Mouse (Mus musculus): ENCODE measurements around the gene Lmf1. TPM values are rescaled to one million over a fixed set of nuclear protein-coding genes. Genes with fewer than 3 reads are reported as not detected.

Lmf1 gene
- polyA plus RNA-seq (2012; rRNA removed): 15.8 and 22.4 TPM in 2 replicates

DNA sequence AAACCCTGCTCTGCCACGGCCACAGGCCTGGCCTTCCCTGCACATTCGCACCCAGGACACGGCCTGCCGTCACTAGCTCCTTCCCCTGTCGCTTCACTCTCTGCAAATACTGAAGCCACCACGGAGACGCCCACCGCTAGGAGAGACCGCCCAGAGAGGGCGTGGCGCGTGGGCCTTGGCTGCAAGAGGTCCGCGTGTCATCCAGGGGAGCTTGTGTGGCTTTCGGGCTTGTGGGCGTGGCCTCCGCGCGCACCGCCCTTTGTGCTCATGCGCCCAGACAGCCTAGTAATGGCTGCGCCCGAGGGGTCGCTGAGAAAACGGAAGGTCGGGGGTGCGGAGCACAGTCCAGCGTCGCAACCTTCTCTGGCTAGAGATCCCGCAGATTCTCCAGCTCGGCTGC, at the start of gene Lmf1:
Gene Lmf1 (plus strand): TSS at position 166 of the 400 bp plus-strand sequence.
- Histone ChIP-seq H3K4me1 (ENCODE audit: control insufficient read depth, insufficient read depth, low read length) (peaks cover 4% of the 10 kb centered on the region; the same call in 1 of the 2 replicates), H3K4me3 (replicated peaks; ENCODE audit: extremely low read depth, low read depth, low read length) (peak within 1 kb of the TSS; percentile 67)
- TF ChIP-seq POLR2A (IDR thresholded peaks at IDR 0.05; ENCODE audit: borderline replicate concordance, extremely low read depth, low read depth, low read length) (peak; percentile 78; the same call in 1 of the 2 replicates), CTCF (IDR thresholded peaks at IDR 0.05; ENCODE audit: insufficient read depth, low read length) (no peak)
- DNase-seq: peak; percentile 94
- under 1% methylated on average over 31 of the region's 31 CpGs for WGBS

DNA sequence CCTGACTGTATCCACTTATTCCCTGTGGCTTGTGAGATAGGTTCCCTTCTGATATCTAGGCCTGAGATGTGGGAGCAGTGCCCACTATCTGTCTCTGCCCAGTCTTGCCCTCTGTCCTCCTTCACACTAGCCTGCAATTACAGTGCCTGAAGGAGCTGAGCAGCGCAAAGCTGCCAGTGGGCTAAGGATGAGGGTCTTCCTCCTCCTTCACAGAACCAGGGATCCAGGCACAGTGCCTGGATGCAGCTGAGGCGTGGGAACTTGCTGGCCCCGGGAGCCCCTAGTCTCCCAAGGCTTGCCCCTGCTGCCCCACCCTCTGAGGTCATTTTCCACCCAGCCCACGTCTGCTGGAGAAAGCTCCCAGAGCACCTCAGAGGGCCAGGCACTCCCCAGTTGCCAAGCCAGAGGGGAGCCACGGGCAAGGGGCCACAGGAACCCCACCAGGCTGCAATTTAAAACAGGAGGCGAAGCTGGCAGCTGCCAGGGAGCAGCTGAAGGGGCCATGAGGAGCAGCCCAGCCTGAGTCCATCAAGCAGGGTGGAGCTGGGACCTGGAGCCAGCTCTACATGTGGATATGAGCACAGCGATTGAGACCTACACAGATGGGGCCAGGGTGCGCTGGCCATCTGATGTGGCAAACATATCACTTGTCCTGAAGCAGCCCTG, 48.4 kb upstream of the Lmf1 start:
- 53% methylated on average over 8 of the region's 8 CpGs for WGBS
- no peak overlapping the region for H3K4me3 ChIP-seq (replicated peaks; ENCODE audit: extremely low read depth, low read depth, low read length)
- no peaks in the 10 kb centered on the region for H3K4me1 ChIP-seq (ENCODE audit: control insufficient read depth, insufficient read depth, low read length)
- TF ChIP-seq CTCF (IDR thresholded peaks at IDR 0.05; ENCODE audit: insufficient read depth, low read length) (no peak), POLR2A (IDR thresholded peaks at IDR 0.05; ENCODE audit: borderline replicate concordance, extremely low read depth, low read depth, low read length) (no peak)
- no peak for DNase-seq

DNA sequence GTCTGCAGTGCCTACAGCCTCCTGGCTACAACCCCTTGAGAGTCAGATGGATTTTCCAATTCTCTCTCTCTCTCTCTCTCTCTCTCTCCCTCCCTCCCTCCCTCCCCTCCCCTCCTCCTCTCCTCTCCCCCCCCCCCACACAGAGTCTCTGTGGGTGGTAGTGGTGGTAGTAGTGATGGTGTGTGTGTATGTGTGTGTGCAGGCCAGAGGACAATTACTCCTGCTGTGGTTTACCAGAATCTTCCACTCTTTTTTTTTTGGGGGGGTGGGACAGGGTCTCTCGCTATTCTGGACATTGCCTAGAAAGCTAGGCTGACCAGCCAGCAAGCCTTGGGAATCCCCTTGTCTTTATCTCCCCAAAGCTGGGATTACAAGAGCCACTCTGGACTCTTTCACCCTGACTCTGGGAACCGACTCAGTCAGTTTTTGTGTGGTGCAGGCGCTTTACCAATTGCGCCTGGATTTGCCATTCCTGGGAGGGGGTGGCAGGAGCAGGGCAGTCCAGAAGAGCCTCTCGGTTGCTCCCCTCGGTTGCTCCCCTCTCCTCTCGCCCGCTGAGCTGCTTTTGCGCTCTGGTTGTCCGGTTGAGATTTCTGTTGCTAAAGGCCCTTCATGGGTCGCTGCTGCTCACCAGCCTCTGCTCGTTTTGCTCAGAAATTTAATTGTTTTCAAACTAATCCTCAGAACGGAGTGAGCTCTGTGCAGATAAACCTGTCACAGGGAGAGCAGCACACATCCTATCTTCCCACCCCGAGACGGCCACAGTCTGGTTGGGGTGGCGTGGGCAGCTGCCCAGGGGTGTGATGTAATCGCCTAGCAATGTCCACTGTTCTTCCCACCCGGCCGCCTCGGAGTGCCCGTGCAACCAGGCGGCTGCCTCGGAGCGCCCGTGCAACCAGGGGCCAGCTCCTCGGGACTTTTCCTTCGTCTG, 39.7 kb upstream of the Lmf1 start:
- Histone ChIP-seq H3K4me1 (ENCODE audit: control insufficient read depth, insufficient read depth, low read length) (no peaks in the 10 kb centered on the region), H3K4me3 (replicated peaks; ENCODE audit: extremely low read depth, low read depth, low read length) (no peak overlapping the region)
- peak; percentile 7 for DNase-seq
- WGBS: 25% methylated on average over 27 of the region's 27 CpGs
- TF ChIP-seq CTCF (IDR thresholded peaks at IDR 0.05; ENCODE audit: insufficient read depth, low read length) (no peak), POLR2A (IDR thresholded peaks at IDR 0.05; ENCODE audit: borderline replicate concordance, extremely low read depth, low read depth, low read length) (no peak)

DNA sequence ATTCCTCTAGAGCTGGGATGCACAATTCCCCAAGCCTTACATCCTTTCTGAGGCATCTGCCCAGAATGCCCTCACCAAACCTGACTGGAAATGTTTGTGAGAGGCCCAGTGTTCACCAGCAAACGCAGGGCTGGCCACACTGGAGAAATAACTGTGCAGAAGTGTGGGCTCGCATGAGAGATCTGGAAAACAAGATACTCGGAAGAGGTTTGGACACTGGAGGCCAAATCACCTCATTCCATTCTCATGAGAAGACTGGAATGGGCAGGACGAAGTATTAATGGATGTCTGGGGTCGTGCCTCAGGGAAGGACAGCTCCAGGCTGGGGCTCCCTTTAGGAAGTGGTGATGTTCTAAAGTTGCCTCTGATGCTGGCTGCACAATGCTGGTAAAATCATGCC, 38.2 kb upstream of the Lmf1 start:
- H3K4me3 ChIP-seq (replicated peaks; ENCODE audit: extremely low read depth, low read depth, low read length): no peak overlapping the region
- DNase-seq: no peak
- 52% methylated on average over 5 of the region's 5 CpGs for WGBS
- no peaks in the 10 kb centered on the region for H3K4me1 ChIP-seq (ENCODE audit: control insufficient read depth, insufficient read depth, low read length)
- TF ChIP-seq POLR2A (IDR thresholded peaks at IDR 0.05; ENCODE audit: borderline replicate concordance, extremely low read depth, low read depth, low read length) (no peak), CTCF (IDR thresholded peaks at IDR 0.05; ENCODE audit: insufficient read depth, low read length) (no peak)

DNA sequence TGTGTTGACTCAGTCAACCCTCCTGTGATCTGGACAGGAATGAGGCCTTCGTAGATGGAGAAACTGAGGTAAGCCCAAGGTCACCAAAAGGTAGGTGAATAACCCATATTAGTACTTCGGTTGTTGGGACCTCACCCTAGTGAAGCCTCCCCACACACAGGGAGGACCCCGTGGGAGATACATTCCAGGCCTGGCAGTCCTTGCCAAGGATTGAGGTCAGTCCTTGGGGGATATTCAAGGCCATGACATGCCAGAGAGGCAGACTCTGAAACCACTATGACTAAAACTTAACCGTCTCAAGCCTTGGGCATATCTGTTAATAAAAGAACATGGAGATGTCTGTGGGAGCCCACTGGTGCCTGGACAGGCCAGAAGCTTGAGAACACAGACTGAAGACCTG, 37.1 kb upstream of the Lmf1 start:
- H3K4me3 ChIP-seq (replicated peaks; ENCODE audit: extremely low read depth, low read depth, low read length): no peak overlapping the region
- no peak for DNase-seq
- no peaks in the 10 kb centered on the region for H3K4me1 ChIP-seq (ENCODE audit: control insufficient read depth, insufficient read depth, low read length)
- WGBS: 65% methylated on average over 4 of the region's 4 CpGs
- no peak for TF ChIP-seq POLR2A (IDR thresholded peaks at IDR 0.05; ENCODE audit: borderline replicate concordance, extremely low read depth, low read depth, low read length)
- TF ChIP-seq CTCF (IDR thresholded peaks at IDR 0.05; ENCODE audit: insufficient read depth, low read length): no peak

DNA sequence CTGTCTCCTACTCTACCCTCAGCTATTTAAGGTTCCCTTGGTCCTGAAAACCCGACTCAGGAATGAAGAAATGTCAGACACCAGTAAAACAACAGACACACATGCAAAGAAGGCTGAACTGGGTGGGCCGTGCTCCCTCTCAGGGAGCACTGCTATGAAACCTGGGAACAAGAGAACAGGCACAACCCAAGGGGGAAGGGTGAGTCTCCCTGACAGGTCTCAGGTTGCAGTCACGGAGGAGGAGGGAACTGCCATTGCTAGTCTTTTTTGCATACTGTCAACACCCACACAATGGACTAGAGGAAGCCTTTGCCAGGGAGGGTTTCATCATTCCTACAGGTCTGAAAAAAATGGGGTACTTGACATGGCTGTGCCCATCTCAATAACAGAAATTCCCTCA, 31.9 kb upstream of the Lmf1 start:
- DNase-seq: no peak
- TF ChIP-seq POLR2A (IDR thresholded peaks at IDR 0.05; ENCODE audit: borderline replicate concordance, extremely low read depth, low read depth, low read length) (no peak), CTCF (IDR thresholded peaks at IDR 0.05; ENCODE audit: insufficient read depth, low read length) (no peak)
- Histone ChIP-seq H3K4me3 (replicated peaks; ENCODE audit: extremely low read depth, low read depth, low read length) (no peak overlapping the region), H3K4me1 (ENCODE audit: control insufficient read depth, insufficient read depth, low read length) (no peaks in the 10 kb centered on the region)
- WGBS: 38% methylated on average over 3 of the region's 3 CpGs

DNA sequence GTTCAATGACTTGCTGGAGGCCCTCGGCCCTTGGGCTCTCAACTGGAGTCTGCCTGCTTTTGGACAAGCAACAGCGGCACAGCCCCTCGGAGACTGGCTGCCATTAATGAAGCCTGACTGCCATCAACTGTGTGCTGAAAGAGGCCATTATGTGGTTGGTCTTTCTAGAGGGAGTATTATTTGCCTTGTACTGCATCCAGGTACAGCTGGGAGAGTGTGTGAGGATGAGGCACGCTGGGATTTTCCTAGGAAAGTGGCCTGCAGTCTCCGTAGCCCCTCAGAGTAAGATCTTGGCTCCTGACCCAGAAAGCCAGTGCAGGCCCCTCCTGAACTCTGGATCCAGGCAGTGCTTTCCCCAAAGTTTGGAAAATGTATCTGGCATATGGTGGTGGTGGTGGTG, 28.9 kb upstream of the Lmf1 start:
- no peak for TF ChIP-seq CTCF (IDR thresholded peaks at IDR 0.05; ENCODE audit: insufficient read depth, low read length)
- no peak for TF ChIP-seq POLR2A (IDR thresholded peaks at IDR 0.05; ENCODE audit: borderline replicate concordance, extremely low read depth, low read depth, low read length)
- H3K4me3 ChIP-seq (replicated peaks; ENCODE audit: extremely low read depth, low read depth, low read length): no peak overlapping the region
- WGBS: 83% methylated on average over 5 of the region's 5 CpGs
- no peak for DNase-seq
- no peaks in the 10 kb centered on the region for H3K4me1 ChIP-seq (ENCODE audit: control insufficient read depth, insufficient read depth, low read length)

DNA sequence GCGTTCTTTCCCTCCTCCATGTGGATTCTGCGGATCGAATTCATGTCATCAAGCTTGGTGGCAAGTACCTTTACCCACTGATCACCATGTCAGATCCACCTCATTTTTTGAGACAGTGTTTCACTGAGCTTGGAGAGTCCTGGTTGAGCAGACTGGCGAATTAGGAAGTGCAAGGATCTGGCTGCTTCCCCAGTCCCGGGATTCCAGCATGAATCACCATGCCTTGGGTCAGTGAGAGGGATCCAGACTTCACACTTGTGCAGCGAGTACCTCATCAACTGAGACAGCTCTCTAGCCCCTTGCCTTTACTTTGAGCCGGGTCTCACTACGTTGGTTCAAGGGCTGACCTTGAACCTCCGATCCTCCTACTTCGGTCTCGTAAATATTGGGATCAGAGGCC, 27.6 kb upstream of the Lmf1 start:
- TF ChIP-seq POLR2A (IDR thresholded peaks at IDR 0.05; ENCODE audit: borderline replicate concordance, extremely low read depth, low read depth, low read length) (no peak), CTCF (IDR thresholded peaks at IDR 0.05; ENCODE audit: insufficient read depth, low read length) (no peak)
- DNase-seq: no peak
- WGBS: 83% methylated on average over 11 of the region's 11 CpGs
- no peak overlapping the region for H3K4me3 ChIP-seq (replicated peaks; ENCODE audit: extremely low read depth, low read depth, low read length)
- H3K4me1 ChIP-seq (ENCODE audit: control insufficient read depth, insufficient read depth, low read length): no peaks in the 10 kb centered on the region

DNA sequence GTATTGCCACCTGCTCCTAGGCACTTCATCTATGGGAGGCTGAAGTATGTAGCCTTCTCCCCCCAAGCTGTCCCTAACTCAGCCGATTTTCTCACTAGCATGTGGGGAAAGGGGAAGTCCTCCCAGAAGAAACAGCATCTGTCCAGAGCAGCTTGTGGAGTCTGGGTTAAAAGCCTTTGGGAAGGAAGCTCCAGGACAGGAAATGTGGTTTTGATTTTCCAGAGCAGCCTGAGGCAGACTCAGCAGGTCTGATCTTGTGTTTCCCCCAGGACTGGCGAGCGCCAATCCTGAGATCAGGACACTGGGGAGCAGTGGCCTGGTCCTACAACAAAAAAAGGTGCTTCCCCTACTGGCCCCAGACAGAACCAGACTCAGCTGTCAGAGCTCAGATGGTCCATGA, 23.7 kb upstream of the Lmf1 start:
- WGBS: 27% methylated on average over 3 of the region's 3 CpGs
- TF ChIP-seq POLR2A (IDR thresholded peaks at IDR 0.05; ENCODE audit: borderline replicate concordance, extremely low read depth, low read depth, low read length): no peak
- TF ChIP-seq CTCF (IDR thresholded peaks at IDR 0.05; ENCODE audit: insufficient read depth, low read length): no peak
- Histone ChIP-seq H3K4me3 (replicated peaks; ENCODE audit: extremely low read depth, low read depth, low read length) (no peak overlapping the region), H3K4me1 (ENCODE audit: control insufficient read depth, insufficient read depth, low read length) (no peaks in the 10 kb centered on the region)
- DNase-seq: no peak

Measured in lung, adult 2 months (tissue).